Mouse (Mus musculus) midbrain, embryonic 10.5 days (tissue): ENCODE data around the gene H2-M2. TPM values are rescaled to one million over a fixed set of nuclear protein-coding genes. Genes with fewer than 3 reads are reported as not detected.
"Not testable (repeated sequence)": the region's sequence is repeated elsewhere in the genome, so short reads cannot be mapped to it uniquely, and the experiment has no call there.

Source experiments
- DNase-seq: peaks from one replicate; pipeline ENCODE4 v3.0.0-alpha.2; 2017; ENCODE audit warnings: low spot score
- H3K27ac ChIP-seq: fragments of 300-500 bp; sonication (generic); replicated peaks from 2 replicates; pipeline ENCODE4 v1.5.1; 2016; ENCODE audit warnings: mild to moderate bottlenecking
- H3K27me3 ChIP-seq: fragments of 300-500 bp; sonication (generic); 2 replicates; pipeline ENCODE4 v1.6.1; 2016; ENCODE audit warnings: low read depth, mild to moderate bottlenecking; ENCODE audit not compliant: poor library complexity, severe bottlenecking
- H3K36me3 ChIP-seq: fragments of 300-500 bp; sonication (generic); 2 replicates; pipeline ENCODE4 v1.6.1; 2016; ENCODE audit warnings: mild to moderate bottlenecking, moderate library complexity
- H3K4me1 ChIP-seq: fragments of 300-500 bp; sonication (generic); 2 replicates; pipeline ENCODE4 v1.6.1; 2016
- H3K4me3 ChIP-seq: fragments of 300-500 bp; sonication (generic); 2 replicates; pipeline ENCODE4 v1.5.1; 2016; ENCODE audit warnings: mild to moderate bottlenecking, moderate library complexity
- H3K9me3 ChIP-seq: fragments of 300-500 bp; sonication (generic); replicated peaks from 2 replicates; pipeline ENCODE4 v1.6.1; 2016; ENCODE audit warnings: mild to moderate bottlenecking
- WGBS: fragments of 180-500 bp; shearing (Covaris S2); methylation state at CpG from one replicate; pipeline ENCODE4 v1.1.7; 2016; 5-methylcytosine and 5-hydroxymethylcytosine counted together
- polyA plus RNA-seq: library from polyadenylated mRNA; unstranded; fragments of >200 nt; fragmentation: Nextera tagmentation; extraction: Ambion mirVana; gene quantifications from 2 replicates; pipeline ENCODE4 v1.2.1, GENCODE M21; 2016

The H2-M2 gene
- polyA plus RNA-seq: not detected in 2 replicates

- no peak for DNase-seq
- Histone ChIP-seq H3K27me3 (no peaks in the 10 kb centered on the region), H3K36me3 (no peaks in the 10 kb centered on the region), H3K27ac (no peak within 1 kb of the TSS), H3K4me1 (no peaks in the 10 kb centered on the region), H3K9me3 (peaks cover 3% of the 10 kb centered on the region; the same call in 1 of the 2 replicates), H3K4me3 (no peak within 1 kb of the TSS)
- 86% methylated on average over 2 of the region's 2 CpGs for WGBS
These were observed at the start of gene H2-M2 for GRCm38 (mm10) chr17:37483452-37483851. Gene H2-M2, minus strand, starts transcription at chr17:37483552.

DNA sequence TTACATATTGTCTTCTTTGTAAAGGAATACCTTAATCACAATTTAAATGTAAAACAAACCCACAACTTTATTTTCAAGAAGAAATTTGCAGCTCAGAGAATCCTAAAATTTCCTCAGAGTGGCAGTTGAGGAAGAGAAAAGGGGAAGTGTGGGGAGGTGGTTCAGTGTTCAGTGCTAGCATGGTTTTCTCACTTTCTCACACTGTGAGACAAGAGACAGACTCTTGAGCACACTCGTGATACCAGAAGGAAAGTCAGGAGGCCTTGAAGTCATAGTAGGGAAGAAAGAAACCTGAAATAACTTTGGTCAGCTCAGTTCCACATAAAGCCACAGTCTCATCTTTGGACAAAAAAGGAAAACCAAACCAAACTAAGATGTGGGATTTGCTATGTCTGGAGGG is 42.1 kb upstream of the H2-M2 start:
- not testable (repeated sequence) for H3K4me1 ChIP-seq, H3K27ac ChIP-seq, H3K27me3 ChIP-seq, H3K9me3 ChIP-seq, H3K36me3 ChIP-seq, DNase-seq, H3K4me3 ChIP-seq
- WGBS: 82% methylated on average over 1 of the region's 1 CpGs

DNA sequence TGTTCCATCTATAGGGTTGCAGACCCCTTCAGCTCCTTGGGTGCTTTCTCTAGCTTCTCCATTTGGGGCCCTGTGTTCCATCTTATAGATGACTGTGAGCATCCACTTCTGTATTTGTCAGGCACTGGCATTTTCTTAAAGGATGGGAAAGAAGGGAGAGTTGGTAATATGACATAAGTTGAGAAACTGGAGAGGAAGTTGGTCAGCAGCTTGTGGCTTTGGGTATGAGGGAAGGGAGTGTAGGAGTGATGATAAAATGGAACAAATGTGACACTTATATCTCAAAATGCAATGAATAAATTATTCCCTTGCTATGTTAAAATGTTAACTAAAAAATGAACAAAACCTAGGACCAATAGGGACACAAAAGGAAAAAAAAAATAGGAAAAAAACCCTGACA is 41.3 kb upstream of the H2-M2 start:
- H3K36me3 ChIP-seq, H3K4me3 ChIP-seq, H3K4me1 ChIP-seq, H3K27me3 ChIP-seq, H3K9me3 ChIP-seq, H3K27ac ChIP-seq, DNase-seq: not testable (repeated sequence)

GRCm38 (mm10) chr17:37507730-37508129 is 24.4 kb upstream of the H2-M2 start, which contains the start of gene Olfr111:
Gene Olfr111, plus strand, starts transcription at chr17:37508030.
- H3K27me3 ChIP-seq: no peaks in the 10 kb centered on the region
- WGBS: 89% methylated on average over 4 of the region's 4 CpGs
- DNase-seq: no peak
- H3K9me3 ChIP-seq: no peaks in the 10 kb centered on the region
- no peak within 1 kb of the TSS for H3K27ac ChIP-seq
- H3K4me1 ChIP-seq: no peaks in the 10 kb centered on the region
- H3K36me3 ChIP-seq: no peaks in the 10 kb centered on the region
- H3K4me3 ChIP-seq: no peak within 1 kb of the TSS

- Histone ChIP-seq H3K9me3 (no peaks in the 10 kb centered on the region), H3K4me1 (no peaks in the 10 kb centered on the region), H3K27ac (no peak within 1 kb of the TSS), H3K4me3 (no peak within 1 kb of the TSS), H3K27me3 (no peaks in the 10 kb centered on the region), H3K36me3 (no peaks in the 10 kb centered on the region)
- DNase-seq: no peak
- WGBS: 59% methylated on average over 1 of the region's 1 CpGs
These were observed 8.7 kb upstream of the H2-M2 start, which contains the start of gene Olfr110 for GRCm38 (mm10) chr17:37491930-37492518. Gene Olfr110, plus strand, starts transcription at chr17:37492468.

DNA sequence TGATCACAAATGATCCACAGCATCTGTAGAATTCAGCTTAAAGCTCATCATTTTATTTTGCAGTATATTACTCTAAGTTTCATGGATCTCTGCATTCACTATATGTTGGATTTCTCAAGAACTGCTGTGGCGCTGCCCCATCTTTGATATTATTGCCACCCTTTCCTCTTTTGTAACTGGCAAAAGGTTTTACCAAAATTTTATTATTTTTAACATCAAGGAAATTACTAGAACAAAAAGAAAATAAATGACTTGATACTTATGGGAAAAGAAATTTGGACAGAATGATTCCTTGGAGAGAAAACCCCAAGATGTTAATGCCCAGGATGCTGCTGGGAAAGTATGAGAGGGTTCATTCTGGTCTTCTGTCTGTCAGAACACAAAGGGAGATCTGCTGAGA is 24.7 kb downstream of the H2-M2 start, which contains the start of gene Olfr109:
Gene Olfr109, plus strand, starts transcription at position 301 of the 400 bp plus-strand sequence.
- no peaks in the 10 kb centered on the region for H3K36me3 ChIP-seq
- no peak within 1 kb of the TSS for H3K27ac ChIP-seq
- no peaks in the 10 kb centered on the region for H3K27me3 ChIP-seq
- H3K4me1 ChIP-seq: no peaks in the 10 kb centered on the region
- no peak within 1 kb of the TSS for H3K4me3 ChIP-seq
- 94% methylated on average over 1 of the region's 1 CpGs for WGBS
- no peaks in the 10 kb centered on the region for H3K9me3 ChIP-seq
- DNase-seq: no peak

DNA sequence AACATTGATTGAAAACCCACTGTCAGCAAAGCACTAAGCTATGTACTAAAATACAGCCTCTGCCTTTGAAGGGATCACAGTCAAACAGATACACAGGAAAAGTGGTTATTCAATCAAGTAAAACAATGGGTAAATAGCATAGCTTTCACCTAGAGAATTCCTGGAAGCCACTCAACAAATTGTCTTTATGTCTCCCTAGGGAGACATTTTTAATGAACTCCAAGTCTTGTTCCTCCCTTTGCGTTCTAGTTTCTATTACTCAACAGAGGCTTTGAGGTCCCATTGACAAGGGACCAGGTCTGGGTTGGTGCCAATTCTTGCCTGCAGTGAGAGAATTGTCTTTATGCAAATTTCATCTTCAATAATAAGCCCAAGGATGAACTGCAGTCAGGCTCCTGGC is 38.2 kb downstream of the H2-M2 start, which contains the start of gene Olfr108:
Gene Olfr108, plus strand, starts transcription at position 301 of the 400 bp plus-strand sequence.
- H3K4me1 ChIP-seq: no peaks in the 10 kb centered on the region
- no peak within 1 kb of the TSS for H3K27ac ChIP-seq
- no peak within 1 kb of the TSS for H3K4me3 ChIP-seq
- 82% methylated on average over 1 of the region's 1 CpGs for WGBS
- no peaks in the 10 kb centered on the region for H3K27me3 ChIP-seq
- H3K9me3 ChIP-seq: no peaks in the 10 kb centered on the region
- DNase-seq: no peak
- no peaks in the 10 kb centered on the region for H3K36me3 ChIP-seq

Other genes with a start within 250 kb of the H2-M2 start
- gene Olfr97, start 246.2 kb downstream of the H2-M2 start, polyA plus RNA-seq: not detected in 2 replicates
- gene Olfr98, start 219.8 kb downstream of the H2-M2 start, polyA plus RNA-seq: not detected in 2 replicates
- gene H2-M3, start 213.3 kb downstream of the H2-M2 start, polyA plus RNA-seq: 1.8 and 2.1 TPM in 2 replicates
- not detected in 2 replicates for gene Olfr99, start 200.1 kb downstream of the H2-M2 start, polyA plus RNA-seq
- not detected in 2 replicates for gene Olfr101, start 179.2 kb downstream of the H2-M2 start, polyA plus RNA-seq
- not detected in 2 replicates for gene Olfr102, start 166.5 kb downstream of the H2-M2 start, polyA plus RNA-seq
- gene Olfr103, start 143.9 kb downstream of the H2-M2 start, polyA plus RNA-seq: not detected in 2 replicates
- not detected in 2 replicates for gene Olfr104-ps, start 124.0 kb downstream of the H2-M2 start, polyA plus RNA-seq
- gene Olfr105-ps, start 104.5 kb downstream of the H2-M2 start, polyA plus RNA-seq: not detected in 2 replicates
- not detected in 2 replicates for gene Olfr106-ps, start 93.2 kb downstream of the H2-M2 start, polyA plus RNA-seq
- gene Olfr107, start 84.3 kb downstream of the H2-M2 start, polyA plus RNA-seq: not detected in 2 replicates
- not detected in 2 replicates for gene Olfr108, start 38.1 kb downstream of the H2-M2 start, polyA plus RNA-seq
- gene Olfr109, start 24.6 kb downstream of the H2-M2 start, polyA plus RNA-seq: not detected in 2 replicates
- gene Olfr110, start 8.9 kb upstream of the H2-M2 start, polyA plus RNA-seq: not detected in 2 replicates
- not detected in 2 replicates for gene Olfr111, start 24.5 kb upstream of the H2-M2 start, polyA plus RNA-seq
- not detected in 2 replicates for gene Olfr112, start 85.9 kb upstream of the H2-M2 start, polyA plus RNA-seq
- gene Olfr113, start 94.1 kb upstream of the H2-M2 start, polyA plus RNA-seq: not detected in 2 replicates
- not detected in 2 replicates for gene Olfr114, start 109.2 kb upstream of the H2-M2 start, polyA plus RNA-seq
- not detected in 2 replicates for gene Olfr115, start 143.6 kb upstream of the H2-M2 start, polyA plus RNA-seq
- gene Olfr116, start 143.6 kb upstream of the H2-M2 start, polyA plus RNA-seq: not detected in 2 replicates
- not detected in 2 replicates for gene Olfr117, start 180.2 kb upstream of the H2-M2 start, polyA plus RNA-seq
- not detected in 2 replicates for gene Olfr118, start 183.4 kb upstream of the H2-M2 start, polyA plus RNA-seq
- gene Olfr119, start 213.0 kb upstream of the H2-M2 start, polyA plus RNA-seq: not detected in 2 replicates
- not detected in 2 replicates for gene Olfr120, start 238.3 kb upstream of the H2-M2 start, polyA plus RNA-seq